Mouse (Mus musculus): ENCODE data around the gene Prkce.

The Prkce gene

GRCm38 (mm10) chr17:86256730-86257131 is 89.1 kb downstream of the Prkce start:
- peak; percentile 46 to 51 for DNase-seq (ENCODE audit: low spot score in 2 of 2)

GRCm38 (mm10) chr17:86261067-86261466 is 93.5 kb downstream of the Prkce start:
- DNase-seq (ENCODE audit: low spot score in 2 of 2), result peak in 1 of 2 experiments; percentile 35

- DNase-seq (ENCODE audit: low spot score in 2 of 2), result no peak
These were observed 96.5 kb downstream of the Prkce start for GRCm38 (mm10) chr17:86263985-86264649.

- no peak for DNase-seq (ENCODE audit: low spot score in 2 of 2)
These were observed 98.5 kb downstream of the Prkce start for GRCm38 (mm10) chr17:86266051-86266450.

GRCm38 (mm10) chr17:86267126-86267760 is 99.7 kb downstream of the Prkce start:
- no peak for DNase-seq (ENCODE audit: low spot score in 2 of 2)

GRCm38 (mm10) chr17:86269639-86270038 is 102.1 kb downstream of the Prkce start:
- DNase-seq (ENCODE audit: low spot score in 2 of 2), result no peak

- no peak for DNase-seq (ENCODE audit: low spot score in 2 of 2)
These were observed 102.9 kb downstream of the Prkce start for GRCm38 (mm10) chr17:86270523-86270922.

GRCm38 (mm10) chr17:86271277-86271676 is 103.7 kb downstream of the Prkce start:
- DNase-seq (ENCODE audit: low spot score in 2 of 2), result no peak

GRCm38 (mm10) chr17:86272961-86273360 is 105.4 kb downstream of the Prkce start:
- DNase-seq (ENCODE audit: low spot score in 2 of 2), result no peak

GRCm38 (mm10) chr17:86273566-86274349 is 106.2 kb downstream of the Prkce start:
- DNase-seq (ENCODE audit: low spot score in 2 of 2), result peak in 1 of 2 experiments; percentile 39

GRCm38 (mm10) chr17:86274350-86274744 is 106.8 kb downstream of the Prkce start:
- no peak for DNase-seq (ENCODE audit: low spot score in 2 of 2)

GRCm38 (mm10) chr17:86276381-86276780 is 108.8 kb downstream of the Prkce start:
- no peak for DNase-seq (ENCODE audit: low spot score in 2 of 2)

GRCm38 (mm10) chr17:86277032-86277798 is 109.6 kb downstream of the Prkce start:
- DNase-seq (ENCODE audit: low spot score in 2 of 2), result no peak

GRCm38 (mm10) chr17:86277999-86278526 is 110.5 kb downstream of the Prkce start:
- no peak for DNase-seq (ENCODE audit: low spot score in 2 of 2)

- DNase-seq (ENCODE audit: low spot score in 2 of 2), result peak in 1 of 2 experiments; percentile 59
These were observed 112.2 kb downstream of the Prkce start for GRCm38 (mm10) chr17:86279751-86280150.

- DNase-seq (ENCODE audit: low spot score in 2 of 2), result peak in 1 of 2 experiments; percentile 42
These were observed 116.2 kb downstream of the Prkce start for GRCm38 (mm10) chr17:86283741-86284140.

- DNase-seq (ENCODE audit: low spot score in 2 of 2), result no peak
These were observed 117.5 kb downstream of the Prkce start for GRCm38 (mm10) chr17:86285058-86285457.

- peak; percentile 57 to 79 for DNase-seq (ENCODE audit: low spot score in 2 of 2)
These were observed 119.2 kb downstream of the Prkce start for GRCm38 (mm10) chr17:86286747-86287271.

GRCm38 (mm10) chr17:86292711-86293110 is 125.1 kb downstream of the Prkce start:
- DNase-seq (ENCODE audit: low spot score in 2 of 2), result peak in 1 of 2 experiments; percentile 41

GRCm38 (mm10) chr17:86293247-86293744 is 125.7 kb downstream of the Prkce start:
- DNase-seq (ENCODE audit: low spot score in 2 of 2), result peak; percentile 75 to 77

- no peak for DNase-seq (ENCODE audit: low spot score in 2 of 2)
These were observed 132.0 kb downstream of the Prkce start for GRCm38 (mm10) chr17:86299576-86299975.
